Mouse (Mus musculus): ENCODE results near the gene Lmo7.

The Lmo7 gene

DNA sequence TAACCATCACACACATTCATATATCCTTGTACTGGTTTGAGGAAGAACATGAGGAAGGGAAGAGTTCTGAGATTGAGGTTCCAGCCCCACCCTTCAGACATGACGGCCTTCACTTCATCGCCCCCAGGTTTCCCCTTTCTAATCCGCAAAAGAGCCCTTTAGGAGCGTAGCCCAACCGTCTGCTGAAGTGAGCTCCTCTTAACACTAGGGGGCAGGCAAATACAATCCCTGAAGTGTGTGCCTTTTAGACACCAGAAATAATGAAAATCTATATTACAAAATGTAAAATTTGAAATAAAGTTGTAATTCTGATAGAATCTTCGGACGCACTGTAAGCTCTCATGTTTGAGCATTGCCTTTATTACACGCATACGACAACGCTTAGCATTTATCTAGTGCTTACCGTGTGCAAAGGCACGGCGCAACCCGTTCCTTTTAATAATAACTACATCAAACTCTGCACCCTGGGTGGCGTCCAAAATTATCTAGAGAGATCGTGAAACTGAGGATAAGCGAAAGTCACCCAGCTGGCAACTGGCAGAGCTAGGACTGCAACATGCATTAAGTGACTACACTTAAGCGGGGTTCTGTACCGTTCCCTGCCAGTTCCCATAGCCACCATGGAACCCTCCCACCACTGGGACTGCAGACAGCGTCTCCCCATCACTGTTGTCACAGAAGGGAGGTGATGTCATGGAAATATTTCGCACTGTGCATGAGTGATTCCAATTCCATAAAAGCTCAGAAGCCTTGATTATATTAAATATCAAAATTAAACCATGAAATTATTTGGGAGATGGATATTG, 217.2 kb downstream of the Lmo7 start:
- DNase-seq (ENCODE audit: low read depth), result no peak

DNA sequence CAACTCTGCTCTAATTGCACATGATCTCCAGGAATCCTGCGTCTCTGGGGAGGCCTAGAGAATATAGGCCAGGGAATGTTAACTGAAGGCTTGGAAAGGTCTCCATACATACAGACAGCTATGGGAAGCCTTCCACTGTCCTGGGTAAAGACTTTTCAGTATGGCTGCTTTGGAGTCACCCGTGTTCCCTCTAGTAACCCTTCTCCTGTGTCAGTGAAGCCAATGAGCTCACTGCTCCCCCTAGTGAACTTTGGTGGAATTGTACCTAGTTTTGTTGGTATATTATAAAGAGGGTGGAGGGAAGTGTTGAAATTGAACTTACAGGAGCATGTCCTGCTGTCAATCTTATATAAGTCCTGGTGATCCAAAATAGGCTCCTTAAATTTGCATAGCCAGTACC, 219.4 kb downstream of the Lmo7 start:
- DNase-seq (ENCODE audit: low read depth), result no peak

DNA sequence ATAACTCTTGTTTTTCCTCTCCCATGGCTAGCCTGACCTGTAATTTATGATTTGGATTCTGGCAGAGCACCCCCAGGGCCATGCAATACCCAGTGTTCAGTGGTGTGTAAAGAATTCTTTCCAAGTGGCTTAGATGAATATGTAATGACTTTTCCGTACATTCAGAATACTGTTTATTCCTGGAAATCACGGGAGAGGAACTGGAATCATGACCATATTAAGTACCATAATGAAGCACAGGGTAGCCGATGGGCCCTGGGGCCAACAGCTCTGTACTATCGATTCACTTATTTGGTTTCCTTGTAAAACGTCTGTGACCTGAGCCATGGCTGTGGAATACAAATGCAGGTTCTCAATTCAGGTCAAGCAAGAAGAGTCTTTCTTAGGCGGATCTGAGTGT, 221.3 kb downstream of the Lmo7 start:
- no peak for DNase-seq (ENCODE audit: low read depth)

DNA sequence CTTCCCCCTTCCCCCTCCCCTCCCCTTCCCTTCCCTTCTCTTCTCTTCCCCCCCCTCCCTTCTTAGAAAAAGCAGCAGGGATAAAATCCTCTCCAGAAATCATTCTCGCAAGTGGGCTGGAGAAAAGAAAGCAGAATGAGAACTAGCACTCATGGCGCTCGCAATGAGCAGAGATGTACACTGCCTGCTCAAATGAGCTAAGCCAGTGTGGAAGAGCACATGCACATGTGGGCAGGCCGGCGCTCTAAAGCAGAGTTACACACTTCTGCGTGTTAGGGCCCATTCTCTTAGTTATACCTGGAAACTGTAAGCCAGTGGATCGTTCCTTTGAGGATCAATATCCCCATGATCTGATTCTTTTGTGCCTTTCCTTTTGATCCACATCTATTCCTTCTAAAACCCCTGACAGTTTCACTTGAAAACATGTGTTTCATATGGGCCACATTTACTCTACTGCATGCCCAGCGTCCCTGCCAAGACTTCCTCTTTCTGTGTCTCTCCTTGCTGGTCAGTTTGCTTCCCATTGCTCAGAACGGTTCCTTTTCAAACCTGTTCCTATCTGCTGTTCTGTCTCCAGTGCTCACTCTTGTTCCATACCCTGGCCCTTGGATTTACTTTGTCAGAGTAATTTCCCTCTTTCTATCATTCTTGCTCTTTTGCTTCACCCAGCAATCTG, 224.2 kb downstream of the Lmo7 start:
- DNase-seq (ENCODE audit: low read depth), result no peak

DNA sequence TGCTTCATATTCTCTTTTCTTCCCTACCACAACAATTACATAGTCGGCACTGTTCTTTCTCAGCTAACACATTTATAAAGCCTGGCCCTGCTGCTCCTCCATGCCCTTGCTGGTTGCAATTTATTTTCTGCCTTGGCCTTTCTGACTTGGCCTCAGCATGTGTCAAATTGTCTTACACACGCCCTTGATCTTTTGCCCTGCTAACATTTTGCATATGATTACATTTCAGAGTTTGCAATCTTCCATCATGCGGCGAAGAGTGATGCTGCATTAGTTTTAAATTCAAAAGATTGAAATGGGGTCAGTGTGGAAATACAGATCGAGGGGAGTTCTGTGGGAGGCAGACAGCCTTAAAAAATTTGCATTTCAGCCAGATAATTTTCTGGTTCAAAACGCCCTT, 234.6 kb downstream of the Lmo7 start:
- DNase-seq (ENCODE audit: low read depth), result no peak

DNA sequence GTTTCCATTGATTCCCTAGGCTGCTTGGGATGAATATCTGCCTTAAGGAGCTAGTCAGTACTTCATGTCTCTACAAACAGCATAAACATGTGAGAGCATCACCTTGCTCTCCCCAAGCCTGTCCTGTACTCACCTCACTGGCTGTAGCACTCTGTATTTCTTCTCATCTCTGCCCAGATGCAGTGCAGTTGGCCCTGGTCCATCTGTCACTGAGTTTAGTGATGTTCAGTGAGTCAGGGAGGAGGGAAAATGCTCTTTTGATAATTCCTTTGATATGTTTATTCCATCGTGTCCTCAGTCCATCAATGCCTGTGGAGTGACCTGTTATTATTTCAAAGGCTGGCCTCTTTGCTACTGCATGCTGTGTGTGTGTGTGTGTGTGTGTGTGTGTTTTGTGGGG, 235.2 kb downstream of the Lmo7 start:
- DNase-seq (ENCODE audit: low read depth), result no peak

DNA sequence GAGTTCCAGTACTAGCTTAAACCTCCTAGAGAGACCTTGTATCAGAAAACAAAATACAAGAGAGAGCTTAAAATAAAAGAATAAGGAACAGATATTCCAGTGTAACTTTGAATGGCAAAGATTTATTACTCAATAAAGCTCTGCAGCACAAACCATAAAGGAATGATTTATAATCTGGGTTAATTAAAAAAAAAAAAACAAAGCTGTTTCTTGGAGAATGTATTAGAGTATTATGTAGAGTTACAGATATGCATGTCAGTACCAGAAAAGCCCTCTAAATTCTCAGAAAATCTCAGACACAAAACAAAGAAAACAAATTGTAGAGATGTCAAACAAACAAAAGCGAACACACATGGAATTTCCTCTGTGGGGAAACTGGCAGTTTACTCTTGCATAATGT, 243.0 kb downstream of the Lmo7 start:
- DNase-seq (ENCODE audit: low read depth), result no peak

DNA sequence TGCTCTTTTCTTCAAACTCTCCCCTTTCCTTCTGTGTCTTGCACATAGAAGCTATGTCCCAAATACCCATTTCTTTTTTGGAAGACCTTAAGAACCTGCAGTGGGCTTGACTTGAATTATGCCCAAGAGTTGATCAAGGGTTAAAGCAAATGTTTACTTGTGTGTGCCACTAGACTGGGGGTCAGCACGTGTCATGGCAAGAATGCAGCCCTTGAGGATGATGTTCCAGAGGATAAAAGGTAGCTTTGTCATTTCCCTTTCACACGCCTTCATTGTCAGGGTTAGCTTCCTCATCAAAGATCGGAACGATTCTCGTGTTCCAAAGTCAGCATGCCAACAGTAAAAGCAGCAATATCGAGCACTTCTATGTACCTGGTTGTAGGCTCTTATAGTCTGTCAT, 243.4 kb downstream of the Lmo7 start:
- no peak for DNase-seq (ENCODE audit: low read depth)

DNA sequence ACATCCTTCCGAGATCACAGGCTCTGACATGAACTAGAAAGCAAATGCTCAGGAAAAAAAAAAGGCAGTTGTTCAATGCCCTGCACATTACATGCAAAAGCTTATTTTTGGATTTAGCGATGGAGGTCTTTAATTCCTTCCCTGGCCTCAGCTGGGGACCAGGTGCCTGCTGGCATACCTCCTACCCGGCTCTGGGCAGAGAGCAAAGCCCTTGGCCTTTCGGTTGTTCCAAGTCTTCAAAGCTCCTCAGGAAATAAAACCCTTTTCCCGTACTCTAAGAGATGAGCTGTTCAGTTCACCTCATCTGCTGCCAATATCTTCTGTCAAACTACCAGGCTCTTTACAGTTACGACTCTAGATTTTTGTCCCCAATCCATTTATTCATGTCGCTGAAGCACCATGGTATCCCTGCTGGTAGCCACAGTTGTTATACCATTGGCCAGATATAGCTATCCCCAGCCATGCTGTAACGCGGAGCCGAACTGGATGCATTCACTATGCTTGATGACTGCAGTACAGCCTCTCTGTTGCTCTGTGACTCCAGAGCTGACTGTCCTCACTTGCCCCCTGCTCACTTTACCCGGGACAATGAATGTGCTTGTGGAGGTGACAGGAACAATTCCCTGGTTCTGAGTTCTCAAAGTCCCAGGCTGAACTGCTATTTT, 246.4 kb downstream of the Lmo7 start:
- no peak for DNase-seq (ENCODE audit: low read depth)

Measured in fibroblast of lung, adult 2 months (primary cell).